Mouse (Mus musculus) bone marrow macrophage, adult 2 months (primary cell): Measurements from ENCODE around the gene Ryk.

Experiments
- CTCF ChIP-seq: IDR thresholded peaks from 2 replicates; pipeline ENCODE4 v1.5.1; 2012; ENCODE audit warnings: low read depth, mild to moderate bottlenecking, low read length, moderate library complexity
- POLR2A ChIP-seq: IDR thresholded peaks from 2 replicates; pipeline ENCODE4 v1.6.1; 2012; ENCODE audit warnings: mild to moderate bottlenecking, low read depth, low read length, borderline replicate concordance

DNA sequence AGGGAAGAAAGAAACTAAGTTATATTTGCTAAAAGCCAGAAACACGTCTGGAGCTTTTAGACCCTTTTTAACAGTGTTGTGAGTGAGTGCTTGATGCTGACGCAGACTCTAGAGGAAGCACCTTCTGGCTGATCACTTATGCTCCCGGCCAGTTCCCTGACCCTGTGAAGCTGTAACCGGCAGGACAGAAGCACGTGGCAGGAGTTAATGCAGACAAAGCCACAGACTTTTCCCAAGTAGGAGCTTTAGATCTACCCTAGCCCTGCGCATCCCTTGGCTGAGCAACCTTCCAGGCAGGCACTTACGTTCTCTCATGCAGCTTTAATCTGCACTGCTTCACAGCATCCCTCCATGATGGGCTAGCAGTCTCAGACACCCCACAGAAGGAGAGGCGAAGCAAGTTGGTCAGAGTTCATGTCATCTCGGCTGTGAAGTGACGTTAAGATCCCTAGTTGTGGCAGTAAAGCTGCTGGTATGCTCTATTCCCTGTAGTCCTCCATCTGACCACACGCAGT lies 58.7 kb downstream of the Ryk start:
- TF ChIP-seq CTCF (no peak), POLR2A (no peak)
